Comparison of ENCODE assay signal across 10 mouse cellular contexts in the genomic region with DNA sequence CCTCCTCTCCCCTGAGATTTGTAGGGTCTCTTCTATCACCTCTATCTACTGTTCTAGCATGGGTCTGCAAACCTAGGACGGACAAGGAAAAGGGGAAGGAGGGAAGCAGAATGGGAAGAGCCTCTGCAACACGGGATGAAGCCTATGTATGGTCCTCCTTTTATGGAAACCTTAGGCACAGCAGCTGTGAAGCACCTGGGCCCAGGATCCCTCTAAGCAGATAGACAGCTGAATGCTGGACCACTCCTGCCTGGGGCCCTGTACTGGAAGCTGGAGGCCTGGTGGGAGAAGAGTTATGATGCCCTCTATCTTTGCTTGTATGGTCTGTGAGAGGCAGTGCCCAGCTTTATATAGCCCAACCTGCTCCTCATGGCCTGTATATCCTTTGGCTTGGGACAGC. TPM values are rescaled to one million over a fixed set of nuclear protein-coding genes. Genes with fewer than 3 reads are reported as not detected.
DNase-seq lines count a peak whose midpoint lies in the region; ATAC-seq lines count a peak whose summit lies in the region.
"Had no signal": no experiment of that assay in that cellular context is flagged by ENCODE, and none has a peak within 500 bp of the region (broad histone marks: within the 10 kb centered on the region; RNA-seq: fewer than 3 reads in every experiment).

No protein-coding gene starts in this region.

- DNase-seq in embryo, embryonic 10 days (ENCODE audit: low spot score), result peak; percentile 51
- DNase-seq in embryo, embryonic 9.5 days (ENCODE audit: extremely low spot score), result no peak
- peak; percentile 47 for DNase-seq in 3T3-L1 (ENCODE audit: low read depth, low spot score)
- DNase-seq in midbrain, embryonic 10.5 days (ENCODE audit: low spot score), result no peak
- DNase-seq in thymus, adult 18-20 months, result no peak
- no peak for DNase-seq in adrenal gland, adult 2 months
- DNase-seq in cerebellum, adult 11-12 months, result no peak
- DNase-seq: B cell, adult 2 months had no signal

- no peaks in the 10 kb centered on the region for H3K27me3 ChIP-seq in forebrain, embryonic 15.5 days
- no peaks in the 10 kb centered on the region for H3K27me3 ChIP-seq in midbrain, embryonic 10.5 days (ENCODE audit: low read depth, poor library complexity, severe bottlenecking)

- peak overlapping the region; percentile 96 for H3K27ac ChIP-seq in forebrain, embryonic 15.5 days (replicated peaks)
- peak overlapping the region; percentile 98 for H3K27ac ChIP-seq in midbrain, embryonic 10.5 days (replicated peaks)

- peaks cover 8% of the 10 kb centered on the region for H3K36me3 ChIP-seq in forebrain, embryonic 15.5 days
- peaks cover 32% of the 10 kb centered on the region for H3K36me3 ChIP-seq in midbrain, embryonic 10.5 days

- H3K4me3 ChIP-seq in forebrain, embryonic 15.5 days, result peak overlapping the region; percentile 27
- peak overlapping the region; percentile 55 for H3K4me3 ChIP-seq in midbrain, embryonic 10.5 days

- ATAC-seq in forebrain, embryonic 15.5 days (replicated peaks), result no peak

- WGBS in forebrain, embryonic 15.5 days, result 0% methylated on average over 2 of the region's 2 CpGs
- WGBS in midbrain, embryonic 10.5 days, result 2% methylated on average over 2 of the region's 2 CpGs

- H3K4me1 ChIP-seq in forebrain, embryonic 15.5 days, result peaks cover 91% of the 10 kb centered on the region
- H3K4me1 ChIP-seq in midbrain, embryonic 10.5 days, result peaks cover 100% of the 10 kb centered on the region

- H3K9me3 ChIP-seq in forebrain, embryonic 15.5 days, result no peaks in the 10 kb centered on the region
- no peaks in the 10 kb centered on the region for H3K9me3 ChIP-seq in midbrain, embryonic 10.5 days (replicated peaks)

- H3K9ac ChIP-seq in forebrain, embryonic 15.5 days (replicated peaks), result peak overlapping the region; percentile 49

- peak overlapping the region; percentile 53 for H3K4me2 ChIP-seq in forebrain, embryonic 15.5 days (replicated peaks)

RNA-seq across cellular contexts. Expression of gene Gpr84, which starts 9.9 kb away (rescaled TPM):
- polyA plus RNA-seq in forebrain, embryonic 15.5 days (2015; fragmentation: Nextera tagmentation; extraction: Ambion mirVana), result 0.28 and 0.37 TPM in 2 replicates
- 0.32 and 0.47 TPM in 2 replicates for polyA plus RNA-seq in midbrain, embryonic 10.5 days (2016; fragmentation: Nextera tagmentation; extraction: Ambion mirVana)
- not detected for total RNA-seq in adrenal gland, adult 2 months (2021)
- 0.09 and 0.15 TPM in 2 replicates for polyA plus RNA-seq in adrenal gland, adult 2 months (2012; rRNA removed)

RNA-seq across cellular contexts. Expression of gene Copz1, which starts 28.0 kb away (rescaled TPM):
- 215 and 220 TPM in 2 replicates for polyA plus RNA-seq in forebrain, embryonic 15.5 days (2015; fragmentation: Nextera tagmentation; extraction: Ambion mirVana)
- 288 and 291 TPM in 2 replicates for polyA plus RNA-seq in midbrain, embryonic 10.5 days (2016; fragmentation: Nextera tagmentation; extraction: Ambion mirVana)
- 100 to 1,000 TPM; 146 to 152 TPM for total RNA-seq in adrenal gland, adult 2 months (2021)
- 51.3 and 59.7 TPM in 2 replicates for polyA plus RNA-seq in adrenal gland, adult 2 months (2012; rRNA removed)

RNA-seq across cellular contexts. Expression of gene Zfp385a, which starts 39.3 kb away (rescaled TPM):
- 12.7 and 13.0 TPM in 2 replicates for polyA plus RNA-seq in forebrain, embryonic 15.5 days (2015; fragmentation: Nextera tagmentation; extraction: Ambion mirVana)
- 24.3 and 25.5 TPM in 2 replicates for polyA plus RNA-seq in midbrain, embryonic 10.5 days (2016; fragmentation: Nextera tagmentation; extraction: Ambion mirVana)
- total RNA-seq in adrenal gland, adult 2 months (2021), result 10 to 100 TPM; 10.1 to 18.3 TPM
- polyA plus RNA-seq in adrenal gland, adult 2 months (2012; rRNA removed), result 16.7 and 17.1 TPM in 2 replicates

RNA-seq across cellular contexts. Expression of gene Nfe2, which starts 42.4 kb away (rescaled TPM):
- 0.38 and 0.63 TPM in 2 replicates for polyA plus RNA-seq in forebrain, embryonic 15.5 days (2015; fragmentation: Nextera tagmentation; extraction: Ambion mirVana)
- 5.6 and 6.4 TPM in 2 replicates for polyA plus RNA-seq in midbrain, embryonic 10.5 days (2016; fragmentation: Nextera tagmentation; extraction: Ambion mirVana)
- under 1 TPM; 0.21 to 0.95 TPM for total RNA-seq in adrenal gland, adult 2 months (2021)
- 0.38 and 0.83 TPM in 2 replicates for polyA plus RNA-seq in adrenal gland, adult 2 months (2012; rRNA removed)
- total RNA-seq: left cerebral cortex, postnatal 10 days had no signal

Comparison
In these comparisons a context has a peak if more than half of its experiments do, and no peak if none do; other contexts are left out.
1. DNase-seq: peak in embryo, embryonic 10 days (single experiment) and 3T3-L1 (single experiment); none in embryo, embryonic 9.5 days (single experiment), midbrain, embryonic 10.5 days (single experiment), thymus, adult 18-20 months (0 of 2), adrenal gland, adult 2 months (single experiment) and cerebellum, adult 11-12 months (single experiment).